Mouse (Mus musculus) lung, embryonic 14.5 days (tissue): ENCODE data around the gene Retreg3. TPM values are rescaled to one million over a fixed set of nuclear protein-coding genes. Genes with fewer than 3 reads are reported as not detected.

Experiments used
- ATAC-seq: fragments of 200-750 bp; cut with Nextera tagmentation; 2 replicates; pipeline ENCODE4 v1.8.0; 2017; ENCODE audit warnings: mild to moderate bottlenecking, moderate TSS enrichment, moderate library complexity; ENCODE audit not compliant: insufficient read depth
- DNase-seq: peaks from one replicate; pipeline ENCODE4 v3.0.0-alpha.2; 2015
- H3K27ac ChIP-seq: fragments of 300-500 bp; sonication (generic); 2 replicates; pipeline ENCODE4 v1.5.1; 2014; ENCODE audit warnings: low read depth, mild to moderate bottlenecking, moderate library complexity
- H3K27me3 ChIP-seq: fragments of 300-500 bp; sonication (generic); 2 replicates; pipeline ENCODE4 v1.6.1; 2014; ENCODE audit warnings: low read length, control low read depth; ENCODE audit not compliant: insufficient read depth
- H3K36me3 ChIP-seq: fragments of 300-500 bp; sonication (generic); 2 replicates; pipeline ENCODE4 v1.6.1; 2014; ENCODE audit warnings: control low read depth; ENCODE audit not compliant: insufficient read depth
- H3K4me1 ChIP-seq: fragments of 300-500 bp; sonication (generic); 2 replicates; pipeline ENCODE4 v1.6.1; 2014; ENCODE audit warnings: antibody characterized with exemption, control low read depth; ENCODE audit not compliant: insufficient read depth
- H3K4me2 ChIP-seq: fragments of 300-500 bp; sonication (generic); 2 replicates; pipeline ENCODE4 v1.6.1; 2014; ENCODE audit warnings: mild to moderate bottlenecking
- H3K4me3 ChIP-seq: fragments of 300-500 bp; sonication (generic); 2 replicates; pipeline ENCODE4 v1.5.1; 2014; ENCODE audit warnings: low read depth, low read length
- H3K9ac ChIP-seq: fragments of 300-500 bp; sonication (generic); 2 replicates; pipeline ENCODE4 v1.6.1; 2014
- H3K9me3 ChIP-seq: fragments of 300-500 bp; sonication (generic); 2 replicates; pipeline ENCODE4 v1.6.1; 2016; ENCODE audit warnings: low read depth, low read length, control low read depth
- CTCF ChIP-seq: IDR thresholded peaks from 2 replicates; pipeline ENCODE4 v1.5.1; 2016; ENCODE audit warnings: antibody characterized with exemption, low read depth
- WGBS: fragments of 180-500 bp; shearing (Covaris S2); extraction: QIAGEN DNeasy Blood & Tissue Kit; methylation state at CpG from one replicate; pipeline ENCODE4 v1.1.7; 2014; 5-methylcytosine and 5-hydroxymethylcytosine counted together
- polyA plus RNA-seq: library from polyadenylated mRNA; unstranded; fragments of >200 nt; fragmentation: Nextera tagmentation; extraction: Ambion mirVana; gene quantifications from 2 replicates; pipeline ENCODE4 v1.2.1, GENCODE M21; 2014

The Retreg3 gene
- polyA plus RNA-seq, 1 experiment from 2014 or later, result 9.3 TPM

DNA sequence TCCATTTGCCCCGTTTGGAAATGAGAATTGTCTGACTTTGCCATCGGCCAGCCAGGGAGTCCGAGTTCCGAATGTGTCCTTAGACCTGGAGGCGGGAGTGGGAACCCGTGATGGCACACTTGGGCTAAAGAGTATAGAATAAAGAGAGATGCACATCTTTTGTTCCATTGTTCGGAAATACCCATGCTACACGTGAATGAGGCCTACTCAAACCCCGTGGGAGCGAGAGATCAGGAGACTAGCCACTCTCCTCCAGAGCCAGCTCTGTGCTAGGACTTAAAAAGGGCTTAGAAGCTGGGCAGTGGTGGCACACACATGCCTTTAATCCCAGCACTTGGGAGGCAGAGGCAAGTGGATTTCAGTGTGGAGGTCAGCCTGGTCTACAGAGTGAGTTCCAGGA, 60.2 kb downstream of the Retreg3 start:
- 82% methylated on average over 10 of the region's 10 CpGs for whole genome bisulfite sequencing
- peaks cover 42% of the 10 kb centered on the region for H3K36me3 ChIP-seq
- H3K4me2 ChIP-seq, result no peak overlapping the region
- ATAC-seq (no peak), DNase-seq (no peak)
- peaks cover 55% of the 10 kb centered on the region for H3K4me1 ChIP-seq
- H3K4me3 ChIP-seq, result no peak overlapping the region
- H3K9me3 ChIP-seq, result no peaks in the 10 kb centered on the region
- peak overlapping the region; percentile 91 for H3K27ac ChIP-seq
- no peaks in the 10 kb centered on the region for H3K27me3 ChIP-seq
- H3K9ac ChIP-seq, result no peak overlapping the region
- no peak for TF ChIP-seq CTCF

DNA sequence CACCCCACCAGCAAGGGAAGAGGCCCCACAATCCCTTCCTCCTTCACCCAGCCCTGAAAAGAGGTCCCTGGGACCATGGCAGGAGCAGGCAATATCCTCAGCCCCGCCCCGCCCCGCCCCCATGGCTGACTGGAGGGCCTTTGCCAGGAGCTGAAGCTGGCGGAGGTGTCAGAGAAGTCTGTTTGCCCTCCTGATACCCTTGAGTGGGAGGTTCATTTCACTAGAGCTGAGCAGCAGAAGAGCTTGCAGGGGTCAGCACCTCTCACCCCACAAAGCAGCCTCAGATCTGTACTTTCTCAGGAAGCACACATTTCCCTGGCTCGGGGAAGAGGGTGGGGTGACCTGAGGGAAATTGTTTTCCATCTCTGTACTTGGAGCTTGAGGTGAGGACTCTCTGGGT, 61.0 kb downstream of the Retreg3 start:
- 48% methylated on average over 5 of the region's 5 CpGs for WGBS
- Histone ChIP-seq H3K27ac (peak overlapping the region; percentile 75; the same call in 1 of the 2 replicates), H3K9me3 (no peaks in the 10 kb centered on the region), H3K27me3 (no peaks in the 10 kb centered on the region), H3K9ac (no peak overlapping the region), H3K4me2 (no peak overlapping the region), H3K4me1 (peaks cover 49% of the 10 kb centered on the region), H3K4me3 (no peak overlapping the region), H3K36me3 (peaks cover 38% of the 10 kb centered on the region)
- TF ChIP-seq CTCF, result no peak
- ATAC-seq (no peak), DNase-seq (no peak)

- Histone ChIP-seq H3K4me2 (no peak overlapping the region), H3K4me1 (peaks cover 41% of the 10 kb centered on the region), H3K27me3 (no peaks in the 10 kb centered on the region), H3K4me3 (no peak overlapping the region), H3K27ac (peak overlapping the region; percentile 92), H3K9ac (no peak overlapping the region), H3K36me3 (peaks cover 45% of the 10 kb centered on the region), H3K9me3 (no peaks in the 10 kb centered on the region)
- peak; percentile 96 for DNase-seq
- TF ChIP-seq CTCF, result peak; percentile 83
- 23% methylated on average over 5 of the region's 5 CpGs for WGBS
- ATAC-seq, result no peak
These were observed 61.8 kb downstream of the Retreg3 start for GRCm38 (mm10) chr11:101057860-101058259.

DNA sequence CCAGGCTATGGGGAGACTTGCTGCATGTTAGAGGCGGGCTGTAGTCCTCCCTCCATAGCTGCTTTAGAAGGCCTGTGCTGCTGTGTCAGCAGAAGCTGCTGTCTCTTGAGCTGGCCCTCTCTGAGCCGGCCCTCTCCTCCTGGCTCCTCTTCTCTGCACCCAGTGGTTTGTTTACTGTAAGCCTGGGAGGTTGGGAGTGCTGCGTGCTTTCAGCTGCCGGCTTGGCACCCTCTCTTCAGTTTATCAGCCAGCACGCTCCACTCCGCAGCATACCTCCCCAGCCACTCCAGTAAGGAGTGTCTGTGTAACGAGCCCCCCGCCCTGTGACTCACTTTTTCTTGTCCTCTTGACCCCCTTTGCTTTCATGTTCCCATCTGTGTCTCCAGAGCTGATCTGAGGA, 62.8 kb downstream of the Retreg3 start:
- no peaks in the 10 kb centered on the region for H3K9me3 ChIP-seq
- peaks cover 45% of the 10 kb centered on the region for H3K36me3 ChIP-seq
- H3K9ac ChIP-seq, result peak overlapping the region; percentile 21; the same call in 1 of the 2 replicates
- H3K27me3 ChIP-seq, result no peaks in the 10 kb centered on the region
- H3K4me3 ChIP-seq, result no peak overlapping the region
- peak overlapping the region; percentile 92 for H3K27ac ChIP-seq
- TF ChIP-seq CTCF, result no peak
- 16% methylated on average over 8 of the region's 8 CpGs for WGBS
- ATAC-seq (peak; percentile 92), DNase-seq (peak; percentile 84)
- peak overlapping the region; percentile 20; the same call in 1 of the 2 replicates for H3K4me2 ChIP-seq
- H3K4me1 ChIP-seq, result peaks cover 40% of the 10 kb centered on the region

- TF ChIP-seq CTCF, result no peak
These were observed 64.3 kb downstream of the Retreg3 start for GRCm38 (mm10) chr11:101055418-101055817.

GRCm38 (mm10) chr11:101053974-101054373, 65.7 kb downstream of the Retreg3 start:
- Histone ChIP-seq H3K9me3 (no peaks in the 10 kb centered on the region), H3K27ac (no peak overlapping the region), H3K9ac (no peak overlapping the region), H3K4me3 (no peak overlapping the region), H3K4me1 (peaks cover 27% of the 10 kb centered on the region), H3K27me3 (no peaks in the 10 kb centered on the region), H3K4me2 (no peak overlapping the region), H3K36me3 (peaks cover 58% of the 10 kb centered on the region)
- no peak for ATAC-seq
- WGBS, result 88% methylated on average over 1 of the region's 1 CpGs
- no peak for DNase-seq
- peak; percentile 58 for TF ChIP-seq CTCF

More at GRCm38 (mm10) chr11:101055418-101055817, 64.3 kb downstream of the Retreg3 start:
- Histone ChIP-seq H3K4me2 (no peak overlapping the region), H3K9me3 (no peaks in the 10 kb centered on the region), H3K27me3 (no peaks in the 10 kb centered on the region), H3K27ac (no peak overlapping the region), H3K4me3 (no peak overlapping the region), H3K36me3 (peaks cover 49% of the 10 kb centered on the region), H3K4me1 (peaks cover 34% of the 10 kb centered on the region), H3K9ac (0 out of 2 replicates have a peak overlapping the region, but pooled peaks have one; percentile 9)
- 72% methylated on average over 14 of the region's 14 CpGs for WGBS
- no peak for DNase-seq
- ATAC-seq, result no peak

DNA sequence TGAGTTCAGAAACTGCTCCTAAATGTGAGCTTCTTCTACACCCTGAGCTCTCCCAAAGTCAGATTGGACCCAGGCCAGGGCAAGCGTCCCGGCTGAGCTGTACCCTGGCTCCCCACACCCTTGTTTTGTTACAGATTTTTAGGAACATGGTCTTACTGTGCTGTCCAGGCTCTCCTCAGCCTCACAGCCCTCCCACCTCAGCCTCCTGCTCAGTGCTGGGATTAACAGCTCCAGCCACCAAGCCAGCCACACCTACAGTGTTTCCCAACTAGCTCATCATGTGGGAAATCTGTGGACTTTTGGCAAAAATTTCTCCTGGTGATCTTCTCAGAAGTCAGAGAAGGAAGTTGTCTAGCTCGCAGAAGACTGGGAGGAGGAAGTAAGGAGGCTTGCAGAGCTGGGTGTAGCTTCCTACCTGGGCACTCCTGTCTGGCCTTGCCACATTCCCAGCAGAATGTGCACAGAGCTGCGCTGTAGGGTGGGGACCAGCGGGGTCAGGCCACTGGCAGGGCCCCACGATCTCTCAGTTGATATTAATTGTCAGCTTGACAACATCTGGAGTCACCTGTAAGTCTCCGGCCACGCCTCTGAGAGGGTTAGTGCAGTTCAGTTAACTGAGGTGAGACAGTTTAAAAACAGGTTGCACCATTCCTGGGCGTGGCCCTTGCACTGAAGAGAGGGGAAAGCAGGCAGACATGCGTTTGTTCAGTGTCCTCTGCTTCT, 66.8 kb downstream of the Retreg3 start:
- DNase-seq (no peak), ATAC-seq (no peak)
- WGBS, result 80% methylated on average over 10 of the region's 10 CpGs
- no peak overlapping the region for H3K4me2 ChIP-seq
- H3K36me3 ChIP-seq, result peaks cover 68% of the 10 kb centered on the region
- no peaks in the 10 kb centered on the region for H3K27me3 ChIP-seq
- H3K9ac ChIP-seq, result no peak overlapping the region
- H3K27ac ChIP-seq, result no peak overlapping the region; the same call in 1 of the 2 replicates
- no peak overlapping the region for H3K4me3 ChIP-seq
- peaks cover 19% of the 10 kb centered on the region for H3K4me1 ChIP-seq
- no peaks in the 10 kb centered on the region for H3K9me3 ChIP-seq
- no peak for TF ChIP-seq CTCF
